Mouse (Mus musculus): ENCODE data around the gene Gm10715.
"Not testable (repeated sequence)": the region's sequence is repeated elsewhere in the genome, so short reads cannot be mapped to it uniquely, and the experiment has no call there.

Gm10715 gene

GRCm38 (mm10) chr9:3036577-3036976 is at the start of gene Gm10715:
TSS of gene Gm10715 (plus strand) at chr9:3036877.
- not testable (repeated sequence) for DNase-seq (ENCODE audit: inconsistent age in 2 of 2, low spot score in 1 of 2)

GRCm38 (mm10) chr9:3000445-3000972 is 36.2 kb upstream of the Gm10715 start, which contains the start of gene Gm10722:
TSS of gene Gm10722 (plus strand) at chr9:3000922.
- peak; percentile 11 to 80 for DNase-seq (ENCODE audit: inconsistent age in 2 of 2, low spot score in 1 of 2)

- peak; percentile 19 to 75 for DNase-seq (ENCODE audit: inconsistent age in 2 of 2, low spot score in 1 of 2)
Observed at GRCm38 (mm10) chr9:3001006-3001405, 35.7 kb upstream of the Gm10715 start.

- peak; percentile 93 to 100 for DNase-seq (ENCODE audit: inconsistent age in 2 of 2, low spot score in 1 of 2)
Observed at GRCm38 (mm10) chr9:3001948-3002659, 34.6 kb upstream of the Gm10715 start.

GRCm38 (mm10) chr9:3002794-3003396 is 33.8 kb upstream of the Gm10715 start, which contains the start of gene Gm11168:
TSS of gene Gm11168 (plus strand) at chr9:3003346.
- DNase-seq (ENCODE audit: inconsistent age in 2 of 2, low spot score in 1 of 2) = peak in 1 of 2 experiments; percentile 4

- DNase-seq (ENCODE audit: inconsistent age in 2 of 2, low spot score in 1 of 2) = not testable (repeated sequence)
Observed at GRCm38 (mm10) chr9:3006179-3006578, 30.5 kb upstream of the Gm10715 start.

- peak; percentile 93 to 100 for DNase-seq (ENCODE audit: inconsistent age in 2 of 2, low spot score in 1 of 2)
Observed at GRCm38 (mm10) chr9:3006636-3007035, 30.0 kb upstream of the Gm10715 start.

- DNase-seq (ENCODE audit: inconsistent age in 2 of 2, low spot score in 1 of 2) = not testable (repeated sequence)
Observed at GRCm38 (mm10) chr9:3007272-3007671, 29.4 kb upstream of the Gm10715 start.

- not testable (repeated sequence) for DNase-seq (ENCODE audit: inconsistent age in 2 of 2, low spot score in 1 of 2)
Observed at GRCm38 (mm10) chr9:3009331-3009730, 27.3 kb upstream of the Gm10715 start.

- not testable (repeated sequence) for DNase-seq (ENCODE audit: inconsistent age in 2 of 2, low spot score in 1 of 2)
Observed at GRCm38 (mm10) chr9:3012054-3012621, 24.5 kb upstream of the Gm10715 start.

- DNase-seq (ENCODE audit: inconsistent age in 2 of 2, low spot score in 1 of 2) = not testable (repeated sequence)
Observed at GRCm38 (mm10) chr9:3012733-3013279, 23.9 kb upstream of the Gm10715 start, which contains the start of gene Gm10721. TSS of gene Gm10721 (plus strand) at chr9:3013140.

GRCm38 (mm10) chr9:3015354-3015753 is 21.3 kb upstream of the Gm10715 start, which contains the start of gene Gm10720:
TSS of gene Gm10720 (plus strand) at chr9:3015654.
- not testable (repeated sequence) for DNase-seq (ENCODE audit: inconsistent age in 2 of 2, low spot score in 1 of 2)

- DNase-seq (ENCODE audit: inconsistent age in 2 of 2, low spot score in 1 of 2) = peak in 1 of 2 experiments; percentile 19
Observed at GRCm38 (mm10) chr9:3015896-3016295, 20.8 kb upstream of the Gm10715 start.

GRCm38 (mm10) chr9:3017108-3017507 is 19.6 kb upstream of the Gm10715 start, which contains the start of gene Gm10719:
TSS of gene Gm10719 (plus strand) at chr9:3017408.
- DNase-seq (ENCODE audit: inconsistent age in 2 of 2, low spot score in 1 of 2) = not testable (repeated sequence)

GRCm38 (mm10) chr9:3018944-3019343 is 17.7 kb upstream of the Gm10715 start:
- DNase-seq (ENCODE audit: inconsistent age in 2 of 2, low spot score in 1 of 2) = peak; percentile 19 to 79

GRCm38 (mm10) chr9:3019835-3020727 is 16.6 kb upstream of the Gm10715 start:
- peak; percentile 58 to 80 for DNase-seq (ENCODE audit: inconsistent age in 2 of 2, low spot score in 1 of 2)

- peak; percentile 65 to 94 for DNase-seq (ENCODE audit: inconsistent age in 2 of 2, low spot score in 1 of 2)
Observed at GRCm38 (mm10) chr9:3022316-3023008, 14.2 kb upstream of the Gm10715 start.

GRCm38 (mm10) chr9:3023312-3023984 is 13.2 kb upstream of the Gm10715 start, which contains the start of gene Gm10718:
TSS of gene Gm10718 (plus strand) at chr9:3023547.
- DNase-seq (ENCODE audit: inconsistent age in 2 of 2, low spot score in 1 of 2) = peak; percentile 33 to 88

Data from adrenal gland, adult (tissue).